Mouse (Mus musculus) kidney, embryonic 15.5 days (tissue): Measurements from ENCODE around the gene Fdps. TPM values are rescaled to one million over a fixed set of nuclear protein-coding genes. Genes with fewer than 3 reads are reported as not detected.

ENCODE experiments used
- ATAC-seq: fragments of 200-750 bp; cut with Nextera tagmentation; replicated peaks from 2 replicates; pipeline ENCODE4 v1.8.0; 2017; ENCODE audit warnings: moderate TSS enrichment; ENCODE audit not compliant: low FRiP score
- H3K27ac ChIP-seq: fragments of 300-500 bp; sonication (generic); 2 replicates; pipeline ENCODE4 v1.5.1; 2015; ENCODE audit warnings: mild to moderate bottlenecking, inconsistent platforms
- H3K27me3 ChIP-seq: fragments of 300-500 bp; sonication (generic); 2 replicates; pipeline ENCODE4 v1.6.1; 2015; ENCODE audit warnings: inconsistent platforms
- H3K36me3 ChIP-seq: fragments of 300-500 bp; sonication (generic); 2 replicates; pipeline ENCODE4 v1.6.1; 2015; ENCODE audit warnings: inconsistent platforms
- H3K4me1 ChIP-seq: fragments of 300-500 bp; sonication (generic); 2 replicates; pipeline ENCODE4 v1.6.1; 2015; ENCODE audit warnings: inconsistent platforms
- H3K4me2 ChIP-seq: fragments of 300-500 bp; sonication (generic); 2 replicates; pipeline ENCODE4 v1.6.1; 2015; ENCODE audit warnings: moderate library complexity, mild to moderate bottlenecking, inconsistent platforms
- H3K4me3 ChIP-seq: fragments of 300-500 bp; sonication (generic); replicated peaks from 2 replicates; pipeline ENCODE4 v1.5.1; 2015; ENCODE audit warnings: mild to moderate bottlenecking, inconsistent platforms
- H3K9ac ChIP-seq: fragments of 300-500 bp; sonication (generic); 2 replicates; pipeline ENCODE4 v1.6.1; 2015; ENCODE audit warnings: mild to moderate bottlenecking, inconsistent platforms
- H3K9me3 ChIP-seq: fragments of 300-500 bp; sonication (generic); replicated peaks from 2 replicates; pipeline ENCODE4 v1.6.1; 2016; ENCODE audit warnings: inconsistent platforms
- WGBS: fragments of 180-500 bp; shearing (Covaris S2); methylation state at CpG from one replicate; pipeline ENCODE4 v1.1.7; 2015; ENCODE audit warnings: mixed read lengths; 5-methylcytosine and 5-hydroxymethylcytosine counted together
- polyA plus RNA-seq: library from polyadenylated mRNA; unstranded; fragments of >200 nt; fragmentation: Nextera tagmentation; extraction: Ambion mirVana; gene quantifications from 2 replicates; pipeline ENCODE4 v1.2.1, GENCODE M21; 2015

Fdps gene
- polyA plus RNA-seq, 1 experiment from 2014 or later = 215 TPM

DNA sequence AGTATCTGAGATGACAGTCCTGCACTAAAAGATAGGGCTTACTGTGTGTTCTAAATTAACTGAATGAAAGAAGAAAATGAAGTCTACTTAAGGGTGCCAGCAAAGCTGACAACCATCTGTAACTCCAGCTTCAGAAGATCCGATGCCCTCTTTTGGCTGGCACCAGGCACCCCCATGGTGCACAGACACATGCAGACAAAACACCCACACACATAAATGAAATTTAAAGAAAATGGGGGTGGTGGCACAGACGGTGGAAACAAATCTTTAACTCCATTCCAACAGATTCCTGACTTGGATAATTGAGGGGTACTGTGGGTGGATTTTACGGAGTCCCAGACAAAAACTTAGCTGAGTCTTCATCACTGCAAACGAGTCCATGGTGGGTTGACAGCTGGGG, 30.1 kb upstream of the Fdps start:
- Histone ChIP-seq H3K27me3 (peaks cover 5% of the 10 kb centered on the region; the same call in 1 of the 2 replicates), H3K9me3 (no peaks in the 10 kb centered on the region), H3K27ac (no peak overlapping the region), H3K36me3 (no peaks in the 10 kb centered on the region), H3K4me1 (peaks cover 12% of the 10 kb centered on the region), H3K9ac (peak overlapping the region; percentile 51; the same call in 1 of the 2 replicates), H3K4me3 (peak overlapping the region; percentile 44), H3K4me2 (peak overlapping the region; percentile 82)
- WGBS = 45% methylated on average over 4 of the region's 4 CpGs
- ATAC-seq = no peak

- H3K36me3 ChIP-seq = no peaks in the 10 kb centered on the region
- 85% methylated on average over 3 of the region's 3 CpGs for WGBS
- no peak overlapping the region for H3K27ac ChIP-seq
- H3K9ac ChIP-seq = no peak overlapping the region
- H3K9me3 ChIP-seq = no peaks in the 10 kb centered on the region
- peaks cover 5% of the 10 kb centered on the region; the same call in 1 of the 2 replicates for H3K27me3 ChIP-seq
- H3K4me3 ChIP-seq = no peak overlapping the region
- H3K4me2 ChIP-seq = no peak overlapping the region
- no peak for ATAC-seq
- peaks cover 12% of the 10 kb centered on the region for H3K4me1 ChIP-seq
These were observed 28.1 kb upstream of the Fdps start for GRCm38 (mm10) chr3:89129908-89130307.

- Histone ChIP-seq H3K27me3 (no peaks in the 10 kb centered on the region), H3K9me3 (no peaks in the 10 kb centered on the region), H3K27ac (no peak overlapping the region), H3K4me1 (0 out of 2 replicates have a peak, but pooled peaks cover 3% of the 10 kb centered on the region), H3K36me3 (no peaks in the 10 kb centered on the region), H3K9ac (no peak overlapping the region), H3K4me2 (no peak overlapping the region), H3K4me3 (no peak overlapping the region)
- no peak for ATAC-seq
- WGBS = 89% methylated on average over 3 of the region's 3 CpGs
These were observed 24.2 kb upstream of the Fdps start for GRCm38 (mm10) chr3:89125981-89126380.

DNA sequence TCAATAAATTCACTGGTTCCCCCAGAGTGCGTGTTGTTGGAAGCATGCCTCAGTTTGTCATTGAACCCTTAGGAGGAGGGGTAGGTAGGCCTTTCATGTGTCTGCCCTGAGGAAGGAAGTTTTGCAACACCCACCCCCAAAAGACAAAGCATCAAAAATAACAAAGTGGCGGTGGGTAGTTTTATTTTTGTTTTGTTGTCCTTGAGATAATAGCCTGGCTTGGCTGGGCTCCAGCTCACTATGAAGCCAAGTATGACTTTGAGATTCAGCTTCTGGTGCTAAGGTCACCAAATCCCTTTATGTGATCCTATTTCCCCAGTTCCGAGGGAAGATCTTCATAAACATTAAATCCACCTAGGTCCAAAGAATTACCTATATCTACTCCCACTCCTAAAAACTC, 22.5 kb upstream of the Fdps start:
- Histone ChIP-seq H3K27me3 (no peaks in the 10 kb centered on the region), H3K9me3 (no peaks in the 10 kb centered on the region), H3K4me1 (0 out of 2 replicates have a peak, but pooled peaks cover 3% of the 10 kb centered on the region), H3K9ac (no peak overlapping the region), H3K4me3 (no peak overlapping the region), H3K4me2 (no peak overlapping the region), H3K36me3 (no peaks in the 10 kb centered on the region), H3K27ac (no peak overlapping the region)
- 65% methylated on average over 3 of the region's 3 CpGs for WGBS
- no peak for ATAC-seq

DNA sequence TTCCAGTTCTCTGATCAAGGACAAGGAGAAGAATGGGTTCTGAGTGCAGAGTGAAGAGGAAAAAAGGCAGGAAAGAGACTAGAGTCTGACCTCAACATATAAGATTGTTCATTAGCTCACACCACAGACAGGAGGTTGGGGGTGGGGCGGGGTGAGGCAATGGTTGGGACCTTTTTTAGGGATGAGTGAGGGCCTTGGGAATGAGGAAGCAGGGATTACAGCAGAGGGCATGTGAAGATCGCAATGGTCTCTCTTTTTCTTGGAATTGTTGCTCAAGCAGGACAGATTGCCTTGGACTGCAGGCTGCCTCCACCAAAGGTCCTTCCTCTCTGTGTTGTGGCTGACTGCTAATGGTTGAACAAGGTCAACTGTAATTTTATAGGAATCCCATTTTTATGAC, 21.6 kb upstream of the Fdps start:
- Histone ChIP-seq H3K9me3 (no peaks in the 10 kb centered on the region), H3K9ac (no peak overlapping the region), H3K4me3 (no peak overlapping the region), H3K4me1 (0 out of 2 replicates have a peak, but pooled peaks cover 3% of the 10 kb centered on the region), H3K36me3 (no peaks in the 10 kb centered on the region), H3K4me2 (no peak overlapping the region), H3K27me3 (no peaks in the 10 kb centered on the region), H3K27ac (no peak overlapping the region)
- no peak for ATAC-seq
- WGBS = 77% methylated on average over 2 of the region's 2 CpGs

DNA sequence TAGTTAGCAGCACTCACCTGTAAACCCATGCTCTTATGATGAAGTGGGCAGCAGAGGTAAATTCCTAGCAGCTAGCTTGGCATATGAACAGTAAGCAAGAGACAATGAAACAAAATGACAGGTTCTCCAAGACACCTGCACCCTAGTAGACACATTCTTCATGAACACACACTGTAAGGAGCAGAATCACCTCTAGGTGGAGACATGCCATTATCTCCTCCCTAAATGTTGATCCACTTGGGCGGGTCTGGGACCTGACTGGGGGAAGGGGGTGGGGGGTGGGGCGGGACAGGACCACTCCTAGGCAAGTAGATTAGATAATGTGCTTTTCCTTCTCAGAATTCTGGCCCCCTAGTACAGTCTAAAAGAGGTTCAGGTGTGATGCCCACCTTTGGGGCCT, 13.8 kb upstream of the Fdps start:
- no peak overlapping the region for H3K4me2 ChIP-seq
- no peak overlapping the region for H3K27ac ChIP-seq
- H3K27me3 ChIP-seq = no peaks in the 10 kb centered on the region
- H3K4me3 ChIP-seq = no peak overlapping the region
- peak; percentile 64; the same call in 1 of the 2 replicates for ATAC-seq
- H3K9ac ChIP-seq = no peak overlapping the region
- peaks cover 5% of the 10 kb centered on the region for H3K4me1 ChIP-seq
- 6% methylated on average over 2 of the region's 2 CpGs for WGBS
- H3K36me3 ChIP-seq = no peaks in the 10 kb centered on the region
- H3K9me3 ChIP-seq = no peaks in the 10 kb centered on the region

DNA sequence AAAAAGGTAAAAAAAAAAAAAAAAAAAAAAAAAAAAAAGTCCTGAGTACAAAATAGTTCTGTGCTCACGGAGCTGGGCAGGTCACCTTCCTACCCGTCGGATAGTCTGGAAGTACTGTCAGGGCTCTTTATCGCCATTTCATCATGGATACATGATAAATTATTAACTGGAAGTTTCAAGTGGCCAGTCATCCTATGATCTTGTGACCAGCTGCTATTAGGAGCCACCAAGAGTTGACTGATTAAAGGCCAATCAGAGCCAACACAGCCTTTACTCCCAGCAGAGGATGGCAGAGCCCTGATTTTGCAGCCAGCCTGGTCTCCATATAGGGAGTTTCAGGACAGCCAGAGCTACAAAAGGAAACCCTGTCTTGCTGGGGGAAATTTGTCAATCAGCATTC, 11.3 kb upstream of the Fdps start:
- 0 out of 2 replicates have a peak, but pooled peaks have one; percentile 43 for ATAC-seq
- no peak overlapping the region for H3K4me2 ChIP-seq
- peaks cover 5% of the 10 kb centered on the region for H3K4me1 ChIP-seq
- no peaks in the 10 kb centered on the region for H3K9me3 ChIP-seq
- peak overlapping the region; percentile 46; the same call in 1 of the 2 replicates for H3K27ac ChIP-seq
- no peaks in the 10 kb centered on the region for H3K27me3 ChIP-seq
- H3K4me3 ChIP-seq = no peak overlapping the region
- H3K36me3 ChIP-seq = no peaks in the 10 kb centered on the region
- WGBS = 63% methylated on average over 4 of the region's 4 CpGs
- H3K9ac ChIP-seq = no peak overlapping the region

- 54% methylated on average over 1 of the region's 1 CpGs for WGBS
These were observed 6.4 kb upstream of the Fdps start for GRCm38 (mm10) chr3:89108146-89108545.

DNA sequence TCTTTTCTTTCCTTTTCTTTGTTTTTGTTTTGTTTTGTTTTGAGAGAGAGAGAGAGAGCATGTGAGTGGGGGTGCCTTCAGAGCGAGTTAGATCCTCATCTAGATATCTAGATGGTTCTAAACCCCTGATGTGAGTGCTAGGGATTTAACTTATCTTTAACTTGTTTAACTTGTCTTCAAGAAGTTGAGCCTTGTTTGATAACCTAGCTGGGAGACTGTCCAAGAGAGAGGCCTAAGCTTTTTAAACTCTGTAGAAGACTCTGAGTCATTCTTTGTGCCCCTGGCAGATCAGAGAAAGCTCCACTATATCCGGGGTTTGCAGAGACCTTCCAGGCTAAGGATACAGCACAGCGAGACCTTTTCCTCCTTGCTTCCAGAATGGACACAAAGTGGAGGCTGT, 5.8 kb upstream of the Fdps start:
- Histone ChIP-seq H3K9me3 (no peaks in the 10 kb centered on the region), H3K27ac (no peak overlapping the region), H3K4me3 (no peak overlapping the region), H3K4me2 (no peak overlapping the region), H3K36me3 (no peaks in the 10 kb centered on the region), H3K27me3 (no peaks in the 10 kb centered on the region), H3K9ac (no peak overlapping the region), H3K4me1 (peaks cover 7% of the 10 kb centered on the region)
- WGBS = 70% methylated on average over 3 of the region's 3 CpGs
- ATAC-seq = no peak

More at GRCm38 (mm10) chr3:89108146-89108545, 6.4 kb upstream of the Fdps start:
- H3K4me1 ChIP-seq = peaks cover 5% of the 10 kb centered on the region
- no peaks in the 10 kb centered on the region for H3K36me3 ChIP-seq
- no peak overlapping the region for H3K4me2 ChIP-seq
- ATAC-seq = no peak
- H3K27me3 ChIP-seq = no peaks in the 10 kb centered on the region
- H3K9me3 ChIP-seq = no peaks in the 10 kb centered on the region
- no peak overlapping the region for H3K4me3 ChIP-seq
- no peak overlapping the region for H3K9ac ChIP-seq
- no peak overlapping the region for H3K27ac ChIP-seq

GRCm38 (mm10) chr3:89106881-89107280, 5.1 kb upstream of the Fdps start:
- Histone ChIP-seq H3K9me3 (no peaks in the 10 kb centered on the region), H3K9ac (no peak overlapping the region), H3K4me2 (no peak overlapping the region), H3K27me3 (no peaks in the 10 kb centered on the region), H3K4me3 (no peak overlapping the region), H3K36me3 (no peaks in the 10 kb centered on the region), H3K27ac (no peak overlapping the region), H3K4me1 (peaks cover 12% of the 10 kb centered on the region)
- ATAC-seq = no peak

GRCm38 (mm10) chr3:89103291-89103595, 1.5 kb upstream of the Fdps start:
- H3K9me3 ChIP-seq = no peaks in the 10 kb centered on the region
- no peak overlapping the region for H3K4me3 ChIP-seq
- peak overlapping the region; percentile 70 for H3K27ac ChIP-seq
- 62% methylated on average over 4 of the region's 4 CpGs for WGBS
- H3K36me3 ChIP-seq = peaks cover 17% of the 10 kb centered on the region
- H3K4me1 ChIP-seq = peaks cover 32% of the 10 kb centered on the region
- H3K9ac ChIP-seq = no peak overlapping the region
- ATAC-seq = no peak
- H3K4me2 ChIP-seq = 0 out of 2 replicates have a peak overlapping the region, but pooled peaks have one; percentile 5
- H3K27me3 ChIP-seq = no peaks in the 10 kb centered on the region

DNA sequence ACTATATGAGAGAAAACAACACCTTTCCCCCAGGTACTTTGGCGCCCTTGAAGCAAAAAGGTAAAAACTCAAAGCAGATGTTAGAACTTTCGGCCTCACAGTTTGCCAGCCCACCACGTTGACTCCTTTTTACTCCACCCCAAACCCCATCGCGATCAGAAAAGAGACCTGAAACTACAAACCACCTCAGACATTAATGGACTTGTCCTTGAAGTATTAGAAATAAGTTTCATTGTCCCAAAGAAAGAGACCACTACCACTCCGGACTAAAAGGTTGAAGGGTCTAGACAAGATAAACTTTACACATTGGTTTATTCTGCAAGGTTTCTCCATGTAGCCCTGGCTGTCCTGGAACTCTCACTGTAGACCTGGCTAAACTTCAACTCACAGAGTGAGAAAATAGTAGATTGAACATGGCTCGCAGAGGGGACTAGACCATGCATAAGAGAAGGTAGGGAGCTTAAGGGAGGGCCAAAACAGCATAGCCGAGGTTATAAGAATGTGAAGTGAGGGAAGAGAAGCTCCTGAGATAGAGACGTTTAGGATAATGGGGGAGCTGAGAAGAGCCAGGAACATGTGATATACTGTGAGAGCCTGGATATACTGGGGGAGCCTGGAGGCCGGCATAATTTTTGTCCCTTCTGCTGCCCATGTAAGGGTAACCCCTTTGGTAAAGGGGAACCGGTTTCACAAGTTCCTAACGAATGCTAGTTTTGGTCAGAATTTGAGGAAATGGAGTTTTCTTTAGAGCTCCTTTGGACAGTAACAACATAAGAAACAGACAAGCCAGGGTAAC, 934 bp upstream of the Fdps start:
- H3K9me3 ChIP-seq = no peaks in the 10 kb centered on the region
- peak overlapping the region; percentile 76 for H3K4me3 ChIP-seq
- H3K9ac ChIP-seq = no peak overlapping the region
- ATAC-seq = no peak
- WGBS = 60% methylated on average over 12 of the region's 12 CpGs
- peak overlapping the region; percentile 84 for H3K4me2 ChIP-seq
- peak overlapping the region; percentile 70 for H3K27ac ChIP-seq
- H3K4me1 ChIP-seq = peaks cover 32% of the 10 kb centered on the region
- H3K36me3 ChIP-seq = peaks cover 23% of the 10 kb centered on the region
- H3K27me3 ChIP-seq = no peaks in the 10 kb centered on the region

- Histone ChIP-seq H3K27ac (peak overlapping the region; percentile 59), H3K4me1 (peaks cover 32% of the 10 kb centered on the region), H3K9ac (peak overlapping the region; percentile 64), H3K27me3 (no peaks in the 10 kb centered on the region), H3K9me3 (no peaks in the 10 kb centered on the region), H3K4me3 (peak overlapping the region; percentile 76), H3K4me2 (peak overlapping the region; percentile 84), H3K36me3 (peaks cover 35% of the 10 kb centered on the region)
- ATAC-seq = peak; percentile 27
- under 1% methylated on average over 19 of the region's 19 CpGs for WGBS
These were observed 324 bp downstream of the Fdps start for GRCm38 (mm10) chr3:89101459-89101811.
